Mouse (Mus musculus) embryo, embryonic 11.5 days (tissue): ENCODE results near the gene Chaf1a.

Source experiments
- DNase-seq: peaks from one replicate; pipeline ENCODE4 v3.0.0-alpha.2; 2012; ENCODE audit warnings: low read depth, low spot score

Gene Chaf1a

DNA sequence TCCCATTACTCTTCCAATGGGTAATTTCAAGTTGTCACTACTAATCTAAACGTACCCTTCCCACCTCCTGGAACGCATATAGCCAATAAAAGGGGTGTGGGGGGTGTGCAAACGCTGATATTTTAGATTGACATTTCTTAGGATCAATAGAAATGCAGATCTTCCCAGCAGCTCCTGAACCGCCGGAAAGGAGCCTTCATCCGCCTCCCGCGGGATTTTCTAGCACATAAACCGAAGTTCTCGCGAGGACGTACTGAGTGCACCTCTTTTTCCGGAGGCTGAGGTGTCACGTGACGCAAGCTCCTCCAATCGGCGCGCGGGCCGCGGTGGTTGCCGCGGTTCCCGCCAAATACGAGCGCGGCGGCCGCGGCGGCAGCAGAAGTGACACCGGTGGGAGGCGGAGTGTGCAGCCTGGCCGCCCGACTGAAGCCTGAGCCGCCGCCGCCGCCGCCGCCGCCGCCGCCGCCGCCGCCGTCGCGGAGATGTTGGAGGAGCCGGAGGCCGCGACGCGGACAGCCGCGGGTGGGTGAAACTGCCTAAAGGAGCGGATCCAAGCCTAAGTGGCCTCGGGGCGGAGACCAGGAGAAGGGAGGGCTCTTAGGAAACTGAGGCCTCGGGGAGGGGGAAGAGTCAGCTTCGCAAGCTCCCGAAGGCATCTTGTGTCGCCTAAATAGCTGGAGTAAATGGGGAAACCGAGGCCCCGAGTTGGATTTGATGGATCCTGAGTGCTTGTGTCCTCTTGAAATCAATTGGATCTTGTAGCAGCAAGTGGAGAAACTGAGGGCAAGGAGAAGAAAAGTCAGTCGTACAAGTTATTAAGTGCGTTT lies at the start of gene Chaf1a:
Gene Chaf1a (plus strand): TSS at position 410 of the 827 bp plus-strand sequence.
- peak; percentile 97 for DNase-seq

DNA sequence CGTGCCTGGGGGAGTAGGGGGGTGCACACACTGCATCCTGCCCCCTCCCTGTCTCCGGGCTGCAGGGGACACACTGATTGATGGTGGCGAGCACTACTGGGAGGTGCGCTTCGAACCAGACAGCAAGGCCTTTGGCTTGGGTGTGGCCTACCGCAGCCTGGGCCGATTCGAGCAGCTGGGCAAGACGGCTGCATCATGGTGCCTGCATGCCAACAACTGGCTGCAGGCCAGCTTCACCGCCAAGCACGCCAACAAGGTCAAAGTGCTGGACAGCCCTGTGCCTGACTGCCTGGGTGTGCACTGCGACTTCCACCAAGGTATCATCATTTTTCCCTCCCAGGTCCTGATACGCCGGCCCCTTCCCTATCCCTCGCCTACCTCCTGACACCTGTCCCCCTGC lies 44.2 kb upstream of the Chaf1a start:
- DNase-seq: no peak

DNA sequence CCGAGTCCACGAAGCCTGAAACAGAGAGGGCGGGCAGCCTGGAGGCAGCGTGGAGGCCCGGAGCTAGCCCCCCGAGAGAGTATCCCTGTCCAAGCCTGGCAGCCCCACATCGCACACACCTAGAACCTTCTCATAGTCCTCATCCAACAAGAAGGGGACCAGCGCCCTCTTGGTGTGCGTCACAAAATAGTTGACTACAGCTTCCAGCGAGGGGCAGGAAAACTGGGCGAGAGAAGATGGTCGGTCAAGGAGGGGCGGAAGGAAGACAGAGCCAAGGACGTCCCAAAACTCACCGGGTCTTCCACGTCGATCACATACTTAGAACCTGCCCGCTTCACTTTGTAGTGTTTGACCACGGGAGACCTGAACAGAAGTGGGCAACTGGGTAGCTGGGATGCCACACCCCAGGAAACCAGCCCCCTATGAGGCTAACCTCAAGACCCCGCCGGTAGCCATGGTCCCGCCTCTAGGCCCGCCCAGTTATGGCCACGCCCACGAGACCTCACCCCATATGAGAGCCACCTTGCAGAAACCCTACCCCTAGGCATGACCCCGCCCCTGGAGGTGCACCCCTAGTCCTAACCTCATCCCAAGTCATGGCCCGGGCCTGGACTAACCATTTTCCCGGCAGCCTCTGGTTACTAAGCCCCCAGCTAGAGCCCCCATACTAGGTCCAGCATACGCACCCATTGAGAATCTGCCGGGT lies 40.3 kb upstream of the Chaf1a start:
- DNase-seq: no peak

DNA sequence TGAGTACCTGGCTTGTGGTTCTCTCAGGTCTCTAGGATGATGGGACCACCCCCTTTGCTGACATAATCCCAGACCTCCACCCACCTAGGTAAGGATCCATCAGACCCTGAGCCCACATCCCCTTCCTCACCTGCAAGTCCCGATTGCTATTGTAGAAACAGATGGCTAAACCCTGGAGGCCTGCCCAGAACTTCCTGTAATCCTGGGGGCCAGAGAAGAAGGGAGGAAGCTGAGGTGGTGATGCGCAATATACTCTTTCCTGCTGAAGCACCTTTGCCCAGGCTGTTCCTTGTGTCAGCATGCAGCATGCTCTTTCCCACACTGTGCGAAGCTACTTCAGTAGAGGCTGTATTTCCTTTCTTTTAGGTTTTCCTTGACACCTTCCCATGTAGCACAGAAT lies 37.2 kb upstream of the Chaf1a start:
- DNase-seq: no peak

DNA sequence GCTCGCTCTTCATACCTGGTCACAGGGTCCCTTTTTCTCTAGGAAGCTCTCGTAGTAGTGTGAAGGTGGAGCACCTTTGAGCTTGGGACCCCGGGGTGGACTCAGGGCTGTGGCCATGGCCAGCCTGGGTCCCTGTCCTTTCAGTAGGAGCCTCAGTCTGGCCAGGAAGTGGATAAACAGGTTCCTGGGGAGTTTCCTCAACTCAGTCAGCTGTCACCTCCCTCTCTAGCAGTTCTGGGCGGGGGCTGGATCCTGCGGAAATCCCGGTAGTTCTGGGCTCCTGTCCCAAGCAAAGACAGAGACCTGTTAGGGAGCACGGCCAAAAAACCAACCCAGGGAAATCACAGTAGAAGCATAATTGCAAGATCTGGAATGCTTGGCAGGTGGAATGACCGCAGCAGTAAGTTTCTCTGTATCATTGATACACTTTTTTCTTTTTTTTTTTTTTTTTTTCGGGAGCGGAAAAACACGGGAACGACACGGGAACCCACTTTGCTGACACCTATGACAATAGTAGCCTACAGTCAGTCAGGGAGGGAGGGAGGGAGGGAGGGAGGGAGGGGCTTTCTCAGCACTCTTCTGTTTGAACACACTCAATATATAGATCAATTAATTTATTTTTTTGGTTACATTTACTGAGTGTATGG lies 34.7 kb upstream of the Chaf1a start, which contains the start of the genes Stap2 and Mpnd:
Gene Stap2 (minus strand): TSS at position 170 of the 647 bp plus-strand sequence.
Gene Mpnd (plus strand): TSS at position 297 of the 647 bp plus-strand sequence.
- peak; percentile 92 for DNase-seq

DNA sequence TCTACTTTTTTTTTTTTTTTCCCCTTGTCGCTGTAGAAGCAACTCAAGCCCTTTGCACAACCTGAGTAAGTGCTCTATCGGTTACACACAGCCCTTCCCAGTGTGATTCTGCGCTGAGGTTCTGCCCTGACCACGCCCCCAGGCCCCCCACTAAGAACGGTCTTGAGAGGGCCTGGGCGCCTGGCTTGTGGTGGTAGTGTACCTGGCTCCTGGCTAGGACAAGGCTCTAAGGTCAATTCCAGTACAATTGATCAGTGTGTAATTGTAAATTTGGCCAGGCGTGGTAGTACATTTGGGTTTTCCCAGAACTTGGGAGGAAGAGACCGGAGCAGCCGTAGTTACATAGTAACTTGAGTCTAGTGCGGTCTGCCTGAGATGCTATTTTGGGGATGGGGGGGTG lies 33.3 kb upstream of the Chaf1a start:
- DNase-seq: no peak

DNA sequence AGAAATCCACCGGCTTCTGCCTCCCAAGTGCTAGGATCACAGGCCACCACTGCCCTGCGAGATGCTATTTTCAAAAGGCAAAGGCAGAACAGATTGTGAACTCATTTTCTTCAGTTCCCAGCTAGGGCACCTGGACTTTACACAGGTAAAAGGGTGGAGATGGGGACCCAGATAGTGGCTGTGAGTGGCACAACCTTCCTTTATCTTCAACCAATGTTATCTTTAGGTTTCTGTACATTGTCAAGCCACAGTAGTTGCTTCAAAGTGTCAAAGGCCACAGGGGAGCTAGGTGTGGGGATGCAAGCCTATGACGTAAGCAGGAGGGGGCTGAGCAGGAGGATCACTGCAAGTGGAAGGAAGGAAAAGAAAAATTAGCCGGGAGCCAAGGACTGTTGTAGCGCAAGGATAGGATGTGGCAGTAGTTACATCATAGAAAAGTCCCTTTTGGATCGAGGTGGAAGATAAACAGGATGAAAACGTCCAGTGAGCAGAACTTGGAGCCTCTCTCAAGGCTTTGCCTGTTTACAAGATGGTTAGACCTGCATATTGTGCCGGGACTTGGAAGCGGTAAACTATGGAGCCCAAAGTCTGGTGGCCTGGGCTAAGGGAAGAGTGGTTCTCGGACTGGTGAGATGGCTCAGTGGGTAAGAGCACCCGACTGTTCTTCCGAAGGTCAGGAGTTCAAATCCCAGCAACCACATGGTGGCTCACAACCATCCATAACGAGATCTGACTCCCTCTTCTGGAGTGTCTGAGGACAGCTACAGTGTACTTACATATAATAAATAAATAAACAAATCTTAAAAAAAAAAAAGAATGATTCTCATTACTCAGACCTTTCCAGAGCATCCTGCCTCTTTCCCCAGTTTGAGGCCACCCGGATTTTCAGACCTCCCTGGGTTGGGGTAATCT lies 32.5 kb upstream of the Chaf1a start:
- no peak for DNase-seq

DNA sequence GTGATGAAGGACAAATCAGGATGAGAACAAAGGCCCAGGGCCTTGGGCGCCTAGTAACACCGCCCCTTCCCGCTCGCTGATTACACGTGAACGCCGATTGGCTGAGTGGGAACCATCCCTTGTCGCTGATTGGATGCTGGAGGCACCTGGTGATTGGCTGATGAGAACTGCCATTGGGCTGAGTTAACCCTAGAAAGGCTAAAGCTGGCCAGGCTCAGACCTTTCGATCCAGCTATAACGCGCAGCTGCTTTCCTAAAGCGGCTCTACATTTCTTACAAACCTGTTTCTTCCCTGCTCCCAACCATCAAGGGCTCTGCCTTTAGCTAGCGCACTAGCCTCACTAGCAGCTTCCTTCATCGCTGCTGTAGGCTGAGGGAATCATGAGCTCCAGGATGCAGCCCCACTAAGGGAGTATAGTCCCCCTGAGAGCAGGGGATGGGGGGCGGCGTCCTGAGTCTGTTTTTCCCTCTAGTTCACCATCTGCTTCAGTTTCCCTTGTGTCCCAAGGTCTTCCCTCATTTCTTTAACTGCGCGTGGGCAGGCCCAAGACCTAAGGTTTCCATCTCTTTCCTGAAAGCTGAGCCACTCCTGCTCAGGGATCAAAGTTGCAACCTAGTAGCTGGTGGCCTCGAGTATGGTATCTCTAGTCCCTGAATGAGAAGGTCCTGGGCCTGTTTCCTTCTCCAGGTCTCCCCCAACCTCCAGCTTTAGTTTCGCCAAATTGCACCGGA lies 31.7 kb upstream of the Chaf1a start:
- peak; percentile 93 for DNase-seq

DNA sequence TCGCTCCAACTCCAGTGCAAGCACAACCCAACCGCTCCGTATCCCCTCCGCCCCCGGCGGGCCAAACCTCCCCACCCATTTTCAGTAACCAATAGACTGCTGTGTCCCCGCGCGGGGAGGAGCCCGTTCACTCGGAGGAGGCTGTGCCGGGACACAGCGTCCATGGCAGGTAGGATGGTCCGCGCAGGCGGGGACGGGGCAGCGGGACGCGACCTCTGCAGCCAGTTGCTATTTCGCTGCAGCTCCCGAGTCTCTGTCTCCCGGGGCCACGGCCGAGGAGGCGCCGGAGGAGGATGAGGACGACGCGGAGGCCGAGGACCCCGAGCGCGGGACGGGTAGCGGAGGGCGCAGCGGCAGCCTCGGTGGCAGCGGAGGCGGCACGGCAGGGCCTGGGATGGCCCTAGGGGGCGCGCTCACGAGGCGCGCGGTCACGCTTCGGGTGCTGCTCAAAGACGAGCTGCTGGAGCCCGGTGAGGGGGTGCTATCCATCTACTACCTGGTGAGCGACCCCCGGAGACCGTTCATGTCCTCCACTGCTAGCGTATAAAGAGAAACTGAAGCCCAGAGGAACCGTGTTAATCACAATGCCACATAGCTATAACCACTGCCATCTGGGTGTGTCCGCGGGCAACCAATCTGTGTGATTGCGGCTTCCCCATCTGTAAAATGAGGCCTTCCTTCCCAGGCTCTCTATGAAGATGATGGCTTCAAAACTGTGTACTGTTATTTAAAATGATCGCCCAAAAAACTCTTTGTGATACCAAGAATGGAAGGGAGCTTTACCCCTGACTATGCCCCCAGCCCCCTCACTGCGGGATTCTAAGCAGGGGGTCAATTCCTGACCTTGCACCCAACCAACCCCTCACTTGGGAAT lies 30.9 kb upstream of the Chaf1a start:
- peak; percentile 83 for DNase-seq

DNA sequence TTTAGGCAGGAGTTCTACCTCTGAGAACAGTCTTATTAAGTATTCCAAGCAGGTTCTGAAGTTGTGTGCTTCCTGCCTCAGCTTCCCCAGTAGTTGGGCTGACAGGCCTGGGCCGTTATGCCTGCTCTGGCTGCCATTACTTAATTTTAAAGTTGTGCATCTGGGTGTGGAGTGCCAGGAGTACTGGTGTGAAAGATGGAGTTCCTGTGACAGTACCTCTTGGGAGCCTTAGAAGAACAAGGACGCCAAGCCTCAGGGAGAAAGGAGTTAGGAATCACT lies 30.3 kb upstream of the Chaf1a start:
- no peak for DNase-seq

DNA sequence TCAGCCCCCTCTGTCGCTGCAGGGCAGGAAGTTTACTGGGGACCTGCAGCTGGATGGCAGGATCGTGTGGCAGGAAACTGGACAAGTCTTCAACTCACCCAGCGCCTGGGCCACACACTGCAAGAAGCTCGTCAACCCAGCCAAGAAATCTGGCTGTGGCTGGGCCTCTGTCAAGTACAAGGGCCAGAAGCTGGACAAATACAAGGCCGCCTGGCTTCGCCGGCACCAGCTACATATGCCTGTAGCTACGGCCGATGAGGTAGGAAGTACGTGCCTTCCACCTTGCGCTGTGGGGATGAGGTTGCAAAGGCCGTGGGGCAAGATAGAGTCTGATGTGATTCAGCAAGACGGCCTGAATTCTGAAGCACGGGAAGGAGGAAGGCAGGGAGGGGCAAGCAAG lies 30.0 kb upstream of the Chaf1a start:
- no peak for DNase-seq

DNA sequence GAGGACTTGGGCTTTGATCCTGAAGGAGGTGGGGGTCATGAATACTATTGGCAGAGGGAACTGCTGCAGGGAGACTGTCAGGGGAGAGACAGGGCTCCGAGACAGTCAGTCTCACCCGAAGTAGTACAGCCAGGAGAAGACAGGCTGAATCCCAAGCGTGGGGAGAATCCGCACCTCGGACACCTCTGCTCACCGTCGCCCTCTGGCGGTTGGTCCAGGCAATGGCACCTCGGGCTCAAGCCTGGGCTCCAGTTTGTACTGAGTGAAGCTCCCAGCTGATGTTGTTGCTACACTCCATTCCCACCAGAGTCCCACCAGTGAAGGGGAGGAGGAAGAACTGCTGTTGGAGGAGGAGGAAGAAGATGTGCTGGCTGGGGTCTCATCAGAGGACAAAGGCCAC lies 29.6 kb upstream of the Chaf1a start:
- peak; percentile 47 for DNase-seq

DNA sequence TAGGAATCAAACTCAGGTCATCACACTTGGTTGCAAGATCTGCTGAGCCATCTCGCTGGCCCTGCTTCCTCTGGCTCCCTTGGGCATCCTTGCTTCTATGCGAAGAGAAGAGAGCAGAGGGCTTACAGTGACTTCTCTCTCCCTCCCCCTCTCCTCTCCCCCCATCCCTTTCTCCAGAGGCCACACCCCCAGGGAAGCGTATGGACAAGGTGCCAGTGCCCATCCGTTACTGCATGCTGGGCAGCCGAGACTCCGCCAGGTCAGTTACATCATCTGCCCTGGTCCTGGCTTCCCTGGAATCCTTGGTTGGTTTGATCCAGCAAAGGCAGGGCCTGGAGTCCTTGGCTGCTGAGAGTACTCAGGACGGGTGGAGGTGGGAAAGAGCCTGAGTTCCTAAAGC lies 28.8 kb upstream of the Chaf1a start:
- no peak for DNase-seq

DNA sequence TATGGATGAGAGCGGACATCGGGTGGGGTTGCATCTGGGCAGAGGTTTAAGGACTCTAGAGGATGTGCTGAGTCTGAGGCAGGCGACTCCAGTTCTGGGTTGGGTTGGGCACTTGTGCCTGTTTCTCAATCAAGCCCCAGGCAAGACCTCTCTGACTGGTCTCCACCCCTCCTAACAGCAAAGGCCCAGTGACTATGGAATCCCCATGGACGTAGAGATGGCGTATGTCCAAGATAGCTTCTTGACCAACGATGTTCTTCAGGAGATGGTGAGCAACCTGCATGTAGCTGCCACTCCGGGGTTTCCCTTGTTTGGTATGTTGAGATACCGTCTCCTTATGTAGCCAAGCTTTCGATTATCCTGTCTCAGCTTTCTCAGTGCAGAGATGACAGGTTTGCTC lies 24.9 kb upstream of the Chaf1a start:
- DNase-seq: no peak

DNA sequence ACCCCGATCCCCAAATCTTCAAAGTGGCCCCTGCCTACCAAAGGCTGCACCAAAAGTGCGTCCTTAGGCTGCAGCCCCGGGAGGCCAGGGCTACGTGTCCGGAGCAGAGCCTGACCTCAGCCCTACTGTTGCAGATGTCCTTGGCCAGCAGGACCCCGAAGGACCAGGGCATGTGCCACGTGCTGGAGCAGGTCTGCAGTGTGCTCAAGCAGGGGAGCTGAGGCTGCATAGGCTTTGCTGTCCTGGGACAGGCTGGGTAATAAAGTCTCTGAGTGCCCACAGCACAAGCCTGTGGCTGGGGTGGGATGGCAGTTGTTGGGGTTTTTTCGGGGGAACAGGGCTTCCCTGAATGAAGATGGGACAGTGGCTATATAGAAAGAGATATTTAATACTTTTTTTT lies 23.9 kb upstream of the Chaf1a start:
- no peak for DNase-seq

DNA sequence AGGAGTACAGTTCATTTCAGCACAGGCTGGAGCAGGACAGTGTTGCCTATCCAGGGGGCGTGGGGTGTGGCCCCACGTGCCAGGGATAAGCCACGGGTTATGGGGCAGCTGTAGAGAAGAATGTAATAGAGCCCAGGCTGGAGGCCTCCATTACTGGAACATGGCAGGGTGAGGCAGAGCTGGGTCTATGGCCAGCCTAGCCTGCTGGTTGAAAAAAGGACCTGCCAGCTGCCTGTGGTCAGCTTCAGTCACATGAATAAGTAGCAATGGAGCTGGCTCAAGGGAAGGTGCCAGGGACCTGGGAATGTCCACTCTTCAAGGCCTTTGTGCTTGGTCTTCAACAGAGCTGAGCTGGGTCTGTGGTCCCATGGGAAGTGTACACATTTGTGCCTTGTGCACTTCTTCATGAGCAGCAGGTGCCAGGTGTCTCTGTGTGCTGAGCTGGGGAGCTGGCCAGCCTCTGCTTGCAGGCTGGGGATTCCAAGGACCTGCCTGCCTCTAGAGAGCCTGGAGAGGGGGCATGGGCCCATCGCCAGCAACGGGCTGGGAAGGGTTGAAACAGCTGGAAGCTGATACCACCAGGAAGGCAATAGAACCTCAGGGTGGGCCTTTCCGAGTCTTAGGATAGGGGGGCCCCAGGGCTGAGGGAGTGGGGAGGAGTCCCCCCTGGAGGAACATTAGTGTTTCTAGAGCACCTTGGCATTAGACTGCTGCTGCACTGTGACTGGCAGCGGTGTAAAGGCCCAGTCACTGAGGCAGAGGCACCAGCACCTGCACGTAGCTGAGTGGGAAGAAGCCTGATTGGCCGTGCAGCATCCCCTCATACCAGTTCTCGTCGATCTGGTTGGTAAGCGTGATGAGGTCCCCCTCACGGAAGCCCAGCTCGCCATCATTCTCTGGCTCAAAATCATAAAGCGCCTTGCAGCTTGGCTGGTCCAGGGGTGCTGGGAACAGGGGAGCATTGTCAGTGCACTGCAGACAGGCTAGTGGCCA lies 23.1 kb upstream of the Chaf1a start:
- no peak for DNase-seq

DNA sequence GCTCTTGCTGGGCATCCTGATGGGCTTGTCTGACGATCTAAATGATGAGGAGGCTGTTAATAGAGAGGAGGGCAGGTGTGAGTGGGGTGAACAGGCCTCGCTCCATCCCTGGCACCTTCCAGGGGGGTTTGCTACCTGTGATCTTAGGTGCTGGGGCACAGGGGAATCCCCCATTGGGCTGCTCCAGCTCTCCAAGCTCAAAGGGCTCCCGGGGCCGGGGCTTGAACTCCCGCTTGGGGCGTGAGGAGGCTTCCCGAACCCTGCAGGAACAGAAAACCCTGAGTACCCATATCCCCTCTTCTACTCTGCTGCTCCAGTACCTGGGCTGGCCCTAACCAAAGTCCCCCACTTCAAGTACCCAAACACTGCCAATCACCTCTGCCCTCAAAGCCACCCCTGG lies 22.4 kb upstream of the Chaf1a start:
- no peak for DNase-seq

DNA sequence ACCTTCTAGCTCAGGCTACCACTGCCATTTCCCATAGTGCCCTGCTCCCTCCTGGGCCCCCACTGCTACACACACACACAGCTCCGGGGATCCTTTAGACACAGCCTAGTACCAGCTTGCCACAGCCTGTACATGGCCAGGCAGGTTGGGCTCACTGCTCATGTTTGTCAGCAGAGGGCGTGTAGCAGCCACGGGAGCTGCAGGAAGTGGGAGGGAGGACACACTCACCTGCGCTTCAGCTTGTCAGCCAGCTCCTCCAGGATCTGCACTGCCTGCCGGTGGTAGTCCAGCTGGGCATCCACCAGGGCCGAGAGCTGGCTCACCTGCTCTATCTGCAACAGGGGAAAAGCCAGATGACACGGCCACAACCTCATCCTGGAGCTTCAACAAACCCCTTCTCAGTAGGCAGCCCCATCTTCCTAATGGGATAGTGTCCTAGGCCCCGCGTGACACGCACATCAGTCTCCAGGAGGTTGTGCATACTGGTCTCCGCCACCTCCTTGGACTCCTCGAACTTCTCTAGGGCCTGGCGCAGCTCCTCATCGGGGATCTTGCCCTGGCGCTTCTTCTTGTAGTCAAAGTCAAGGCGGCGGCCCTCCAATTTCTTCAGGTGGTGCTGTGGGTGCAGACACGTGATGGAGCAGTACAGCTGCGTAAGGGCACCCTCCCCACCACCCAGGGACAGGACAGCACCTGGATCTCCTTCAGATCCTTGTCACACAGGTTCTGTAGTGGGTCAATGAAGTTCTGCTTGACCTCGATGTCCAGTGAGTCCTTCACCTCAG lies 21.7 kb upstream of the Chaf1a start:
- DNase-seq: no peak
